ENCODE assay signal across 27 mouse cellular contexts in the genomic region with DNA sequence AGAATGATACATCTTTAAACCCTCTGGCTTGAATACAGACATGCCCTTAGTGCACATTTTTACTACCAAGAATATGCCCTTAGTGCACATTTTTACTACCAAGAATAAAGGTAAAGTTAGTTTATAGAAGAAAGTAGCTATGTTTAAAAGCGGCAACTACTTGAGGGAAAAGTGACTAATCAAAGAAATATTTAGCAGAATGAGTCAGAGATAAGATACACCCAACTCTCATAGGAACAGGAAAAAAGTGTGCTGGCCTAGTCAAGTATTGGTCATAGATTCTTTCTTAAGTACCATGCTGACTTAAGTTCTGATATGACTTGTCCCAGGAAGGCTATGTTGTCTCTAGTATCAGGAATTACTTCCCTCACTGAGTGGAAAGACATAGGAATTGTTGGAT.
DNase-seq lines count a peak whose midpoint lies in the region; ATAC-seq and TF ChIP-seq lines count a peak whose summit lies in the region.
"Had no signal": no experiment of that assay in that cellular context is flagged by ENCODE, and none has a peak within 500 bp of the region (broad histone marks: within the 10 kb centered on the region; RNA-seq: fewer than 3 reads in every experiment).

No protein-coding gene starts in this region.

- no peak overlapping the region for H3K27ac ChIP-seq in stomach, embryonic 16.5 days (ENCODE audit: low read length)
- no peak overlapping the region for H3K27ac ChIP-seq in limb, embryonic 10.5 days
- H3K27ac ChIP-seq: heart, embryonic 15.5 days; hindbrain, embryonic 10.5 days; hindbrain, embryonic 13.5 days; hindbrain, postnatal 0 days had no signal

- H3K4me1 ChIP-seq in stomach, embryonic 16.5 days (ENCODE audit: control insufficient read depth, insufficient read depth, low read length), result no peaks in the 10 kb centered on the region
- no peaks in the 10 kb centered on the region for H3K4me1 ChIP-seq in limb, embryonic 10.5 days
- H3K4me1 ChIP-seq: heart, embryonic 12.5 days; heart, embryonic 15.5 days; hindbrain, embryonic 10.5 days; hindbrain, embryonic 13.5 days had no signal

- 65% methylated on average over 1 of the region's 1 CpGs for WGBS in stomach, embryonic 16.5 days
- 93% methylated on average over 1 of the region's 1 CpGs for WGBS in limb, embryonic 10.5 days

- no peak overlapping the region for H3K4me3 ChIP-seq in C2C12 (ENCODE audit: insufficient read depth, poor library complexity, severe bottlenecking)
- no peak overlapping the region for H3K4me3 ChIP-seq in stomach, embryonic 16.5 days (replicated peaks; ENCODE audit: low read length)
- no peak overlapping the region for H3K4me3 ChIP-seq in limb, embryonic 10.5 days
- H3K4me3 ChIP-seq: heart, embryonic 12.5 days; heart, embryonic 15.5 days; hindbrain, embryonic 10.5 days; hindbrain, embryonic 13.5 days had no signal

- no peaks in the 10 kb centered on the region for H3K79me2 ChIP-seq in C2C12 (ENCODE audit: control insufficient read depth, insufficient read depth)

- no peaks in the 10 kb centered on the region for H3K9me3 ChIP-seq in stomach, embryonic 16.5 days (replicated peaks; ENCODE audit: control insufficient read depth, low read length)
- no peaks in the 10 kb centered on the region for H3K9me3 ChIP-seq in limb, embryonic 10.5 days (replicated peaks)
- H3K9me3 ChIP-seq: G1E; heart, embryonic 12.5 days; heart, embryonic 15.5 days; hindbrain, embryonic 10.5 days; hindbrain, embryonic 13.5 days had no signal

- H3ac ChIP-seq in C2C12 (ENCODE audit: control insufficient read depth, insufficient read length, low read depth), result no peak overlapping the region

- no peak for TF ChIP-seq CTCF in C2C12 (IDR thresholded peaks at IDR 0.05; ENCODE audit: control insufficient read depth, insufficient read depth, insufficient read length)

- no peak overlapping the region for H3K9ac ChIP-seq in stomach, embryonic 16.5 days (ENCODE audit: low read length)
- H3K9ac ChIP-seq: forebrain, postnatal 0 days; heart, embryonic 12.5 days; heart, embryonic 15.5 days; hindbrain, embryonic 13.5 days had no signal

- DNase-seq in 3134 (ENCODE audit: extremely low read depth, insufficient read length, low spot score) (peak; percentile 54), liver (no peak)
- peak; percentile 25 for DNase-seq in brain, adult 2 months (ENCODE audit: low read depth, low spot score)
- no peak for DNase-seq in limb, embryonic 10.5 days (ENCODE audit: low spot score)
- DNase-seq in spleen, postnatal 36 days (ENCODE audit: low spot score in 2 of 2), result no peak
- DNase-seq: adrenal gland, postnatal 10 days; adrenal gland, postnatal 36 days; cerebellum, adult 11-12 months; cerebellum, adult 8-10 months; cerebellum, postnatal 14 days; forebrain, postnatal 0 days; gastrocnemius, postnatal 25 days; heart, adult 18-20 months; heart, postnatal 10 days; heart, postnatal 36 days had no signal

- peak; percentile 37; the same call in 1 of the 2 replicates for ATAC-seq in stomach, embryonic 16.5 days (ENCODE audit: insufficient read depth, low FRiP score)
- ATAC-seq: forebrain, embryonic 14.5 days; forebrain, postnatal 0 days; hindbrain, postnatal 0 days; inflammation-experienced regulatory T-cells, adult 6 months; intestine, embryonic 16.5 days had no signal

- H3K27me3 ChIP-seq in C2C12 (ENCODE audit: control insufficient read depth, insufficient read depth, insufficient read length), result no peaks in the 10 kb centered on the region
- H3K27me3 ChIP-seq in stomach, embryonic 16.5 days (ENCODE audit: control insufficient read depth, insufficient read depth, low read length), result no peaks in the 10 kb centered on the region
- H3K27me3 ChIP-seq in limb, embryonic 10.5 days (ENCODE audit: low read depth, poor library complexity, severe bottlenecking), result no peaks in the 10 kb centered on the region
- H3K27me3 ChIP-seq: CH12.LX; heart, embryonic 12.5 days; heart, embryonic 15.5 days; hindbrain, embryonic 13.5 days had no signal

- no peaks in the 10 kb centered on the region for H3K36me3 ChIP-seq in C2C12 (ENCODE audit: control insufficient read depth, insufficient read depth)
- H3K36me3 ChIP-seq in stomach, embryonic 16.5 days (ENCODE audit: control insufficient read depth, insufficient read depth, low read length), result no peaks in the 10 kb centered on the region
- no peaks in the 10 kb centered on the region for H3K36me3 ChIP-seq in limb, embryonic 10.5 days
- H3K36me3 ChIP-seq: G1E; heart, embryonic 12.5 days; heart, embryonic 15.5 days; hindbrain, embryonic 10.5 days had no signal

- no peak overlapping the region for H3K4me2 ChIP-seq in stomach, embryonic 16.5 days (ENCODE audit: low read depth, low read length)
- H3K4me2 ChIP-seq: heart, embryonic 12.5 days; heart, embryonic 15.5 days; hindbrain, embryonic 13.5 days had no signal

- no peaks in the 10 kb centered on the region for H3K79me3 ChIP-seq in C2C12 (ENCODE audit: low read depth)

TF ChIP-seq in C2C12, 6 proteins besides CTCF, POLR2A, EP300 and RAD21:
- TF ChIP-seq FOSL1 (IDR thresholded peaks at IDR 0.05; ENCODE audit: insufficient read depth, low read length, poor library complexity, severe bottlenecking) (peak; percentile 93), MYOD1 (IDR thresholded peaks at IDR 0.05; ENCODE audit: control insufficient read depth, insufficient read length, low read depth) (no peak)

Comparison
In these comparisons a context has a peak if more than half of its experiments do, and no peak if none do; other contexts are left out.
1. DNase-seq: peak in 3134 (single experiment) and brain, adult 2 months (single experiment); none in limb, embryonic 10.5 days (single experiment), spleen, postnatal 36 days (0 of 2) and liver (single experiment).